Mouse (Mus musculus): Measurements from ENCODE around the gene Anapc4. TPM values are rescaled to one million over a fixed set of nuclear protein-coding genes. Genes with fewer than 3 reads are reported as not detected.

The Anapc4 gene
- polyA plus RNA-seq, 1 experiment from 2014 or later = 129 TPM

DNA sequence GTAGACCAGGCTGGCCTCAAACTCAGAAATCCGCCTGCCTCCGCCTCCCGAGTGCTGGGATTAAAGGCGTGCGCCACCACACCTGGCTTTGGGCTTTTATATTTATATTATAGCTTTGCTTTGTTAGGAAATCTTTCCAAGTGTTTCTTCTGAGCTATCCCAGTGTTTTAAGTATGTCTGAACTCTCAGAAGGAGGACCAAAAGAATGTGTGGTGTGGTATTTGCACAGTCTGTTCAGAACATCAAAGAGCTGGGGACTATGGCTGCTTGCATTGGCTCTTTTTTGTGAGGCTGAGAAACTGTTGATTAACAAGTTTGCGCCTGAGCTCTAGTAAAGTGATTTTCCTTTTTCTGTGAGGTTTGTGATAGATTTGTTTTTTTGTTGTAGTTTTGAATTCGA is 10.5 kb downstream of the Anapc4 start:
- DNase-seq (ENCODE audit: low spot score) (no peak), ATAC-seq (ENCODE audit: low FRiP score) (no peak)
- Histone ChIP-seq H3K9me3 (ENCODE audit: control insufficient read depth, low read length) (no peaks in the 10 kb centered on the region), H3K27ac (ENCODE audit: low read depth, low read length) (no peak overlapping the region), H3K4me2 (replicated peaks; ENCODE audit: low read depth, low read length) (no peak overlapping the region), H3K4me3 (ENCODE audit: low read depth, low read length) (no peak overlapping the region), H3K9ac (ENCODE audit: low read depth, low read length) (no peak overlapping the region), H3K4me1 (replicated peaks; ENCODE audit: control insufficient read depth, insufficient read depth, low read length) (no peaks in the 10 kb centered on the region), H3K36me3 (ENCODE audit: control insufficient read depth, insufficient read depth, low read length) (peaks cover 4% of the 10 kb centered on the region; the same call in 1 of the 2 replicates), H3K27me3 (ENCODE audit: control insufficient read depth, insufficient read depth, low read length) (no peaks in the 10 kb centered on the region)
- 94% methylated on average over 7 of the region's 7 CpGs for whole genome bisulfite sequencing

DNA sequence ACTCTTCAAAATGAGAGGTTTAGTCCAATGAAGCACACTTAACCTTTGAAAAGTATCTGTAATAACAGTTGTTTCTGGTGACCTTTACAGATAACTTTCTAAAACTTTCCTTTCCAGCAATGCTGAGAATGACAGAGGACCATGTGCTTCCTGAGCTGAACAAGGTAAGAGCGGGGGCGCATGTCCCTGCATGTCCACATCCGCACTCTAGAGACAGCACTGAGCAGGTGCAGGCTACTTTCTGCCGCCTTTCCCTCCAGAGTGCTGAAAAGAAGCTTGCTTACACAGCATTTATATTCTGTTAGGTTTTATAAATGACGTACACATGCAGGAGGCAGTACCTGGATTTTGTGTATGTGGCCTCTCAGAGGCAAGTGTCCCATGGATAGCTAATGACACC is 21.9 kb downstream of the Anapc4 start:
- Histone ChIP-seq H3K9me3 (ENCODE audit: control insufficient read depth, low read length) (no peaks in the 10 kb centered on the region), H3K4me1 (replicated peaks; ENCODE audit: control insufficient read depth, insufficient read depth, low read length) (no peaks in the 10 kb centered on the region), H3K4me3 (ENCODE audit: low read depth, low read length) (no peak overlapping the region), H3K36me3 (ENCODE audit: control insufficient read depth, insufficient read depth, low read length) (peaks cover 11% of the 10 kb centered on the region; the same call in 1 of the 2 replicates), H3K27ac (ENCODE audit: low read depth, low read length) (no peak overlapping the region), H3K9ac (ENCODE audit: low read depth, low read length) (no peak overlapping the region), H3K27me3 (ENCODE audit: control insufficient read depth, insufficient read depth, low read length) (no peaks in the 10 kb centered on the region), H3K4me2 (replicated peaks; ENCODE audit: low read depth, low read length) (no peak overlapping the region)
- ATAC-seq (ENCODE audit: low FRiP score) (no peak), DNase-seq (ENCODE audit: low spot score) (no peak)
- WGBS = 89% methylated on average over 5 of the region's 5 CpGs

GRCm38 (mm10) chr5:52864446-52864845 is 30.6 kb downstream of the Anapc4 start:
- no peak for DNase-seq (ENCODE audit: low spot score)
- Histone ChIP-seq H3K4me2 (replicated peaks; ENCODE audit: low read depth, low read length) (no peak overlapping the region), H3K36me3 (ENCODE audit: control insufficient read depth, insufficient read depth, low read length) (peaks cover 19% of the 10 kb centered on the region; the same call in 1 of the 2 replicates), H3K27ac (ENCODE audit: low read depth, low read length) (no peak overlapping the region), H3K9me3 (ENCODE audit: control insufficient read depth, low read length) (no peaks in the 10 kb centered on the region), H3K4me3 (ENCODE audit: low read depth, low read length) (no peak overlapping the region), H3K4me1 (replicated peaks; ENCODE audit: control insufficient read depth, insufficient read depth, low read length) (no peaks in the 10 kb centered on the region), H3K9ac (ENCODE audit: low read depth, low read length) (no peak overlapping the region), H3K27me3 (ENCODE audit: control insufficient read depth, insufficient read depth, low read length) (no peaks in the 10 kb centered on the region)
- WGBS = 89% methylated on average over 8 of the region's 8 CpGs
- no peak for ATAC-seq (ENCODE audit: low FRiP score)

GRCm38 (mm10) chr5:52865825-52866224 is 32.0 kb downstream of the Anapc4 start:
- H3K4me2 ChIP-seq (replicated peaks; ENCODE audit: low read depth, low read length) = no peak overlapping the region

DNA sequence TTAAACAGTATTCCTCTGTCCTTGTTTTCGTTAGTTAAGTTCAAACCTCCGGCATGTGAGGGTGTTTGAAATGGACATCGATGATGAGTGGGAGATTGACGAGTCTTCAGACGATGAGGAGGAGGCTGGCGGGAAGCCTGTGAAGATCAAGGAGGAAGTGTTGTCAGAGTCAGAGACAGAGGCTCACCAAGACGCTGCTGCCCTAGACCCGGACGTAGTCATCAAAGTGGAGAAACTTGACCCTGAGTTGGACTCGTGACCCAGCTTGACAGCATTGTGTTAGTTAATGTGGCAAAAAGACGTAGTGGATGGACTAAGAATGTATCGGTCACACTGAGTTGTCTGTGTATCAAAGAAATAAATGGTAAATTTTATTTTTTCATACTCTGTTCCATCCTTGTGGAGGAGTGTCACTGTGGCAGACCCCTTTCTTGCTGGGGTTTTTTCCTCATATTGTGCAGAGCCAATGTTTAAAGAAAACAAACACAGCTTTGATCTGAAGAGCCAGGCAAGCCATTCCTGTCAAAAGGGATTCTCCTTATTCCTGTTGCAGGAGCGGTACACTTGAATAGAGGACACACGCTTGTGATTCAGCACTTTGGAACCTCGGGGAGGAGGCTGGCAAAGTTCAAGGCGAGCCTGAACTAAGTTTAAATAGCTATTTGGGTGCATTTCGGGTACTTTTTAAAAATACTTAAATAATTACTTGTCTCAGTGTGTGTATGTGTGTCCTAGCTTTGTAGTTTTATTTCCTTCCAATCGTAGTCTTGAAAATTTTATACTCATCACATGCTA is 32.7 kb downstream of the Anapc4 start:
- Histone ChIP-seq H3K9ac (ENCODE audit: low read depth, low read length) (no peak overlapping the region), H3K36me3 (ENCODE audit: control insufficient read depth, insufficient read depth, low read length) (peaks cover 14% of the 10 kb centered on the region; the same call in 1 of the 2 replicates), H3K4me3 (ENCODE audit: low read depth, low read length) (no peak overlapping the region), H3K9me3 (ENCODE audit: control insufficient read depth, low read length) (no peaks in the 10 kb centered on the region), H3K27me3 (ENCODE audit: control insufficient read depth, insufficient read depth, low read length) (no peaks in the 10 kb centered on the region), H3K4me2 (replicated peaks; ENCODE audit: low read depth, low read length) (no peak overlapping the region), H3K4me1 (replicated peaks; ENCODE audit: control insufficient read depth, insufficient read depth, low read length) (no peaks in the 10 kb centered on the region), H3K27ac (ENCODE audit: low read depth, low read length) (no peak overlapping the region)
- no peak for ATAC-seq (ENCODE audit: low FRiP score)
- 85% methylated on average over 18 of the region's 18 CpGs for WGBS
- DNase-seq (ENCODE audit: low spot score) = no peak

More at GRCm38 (mm10) chr5:52865825-52866224, 32.0 kb downstream of the Anapc4 start:
- ATAC-seq (ENCODE audit: low FRiP score) = no peak
- no peak overlapping the region for H3K4me3 ChIP-seq (ENCODE audit: low read depth, low read length)
- H3K27ac ChIP-seq (ENCODE audit: low read depth, low read length) = no peak overlapping the region
- H3K9me3 ChIP-seq (ENCODE audit: control insufficient read depth, low read length) = no peaks in the 10 kb centered on the region
- no peak overlapping the region for H3K9ac ChIP-seq (ENCODE audit: low read depth, low read length)
- WGBS = 93% methylated on average over 9 of the region's 9 CpGs
- no peaks in the 10 kb centered on the region for H3K4me1 ChIP-seq (replicated peaks; ENCODE audit: control insufficient read depth, insufficient read depth, low read length)
- peaks cover 14% of the 10 kb centered on the region; the same call in 1 of the 2 replicates for H3K36me3 ChIP-seq (ENCODE audit: control insufficient read depth, insufficient read depth, low read length)
- H3K27me3 ChIP-seq (ENCODE audit: control insufficient read depth, insufficient read depth, low read length) = no peaks in the 10 kb centered on the region
- no peak for DNase-seq (ENCODE audit: low spot score)

GRCm38 (mm10) chr5:52868918-52869703 is 35.3 kb downstream of the Anapc4 start:
- H3K9me3 ChIP-seq (ENCODE audit: control insufficient read depth, low read length) = no peaks in the 10 kb centered on the region
- no peak overlapping the region for H3K4me3 ChIP-seq (ENCODE audit: low read depth, low read length)
- WGBS = 86% methylated on average over 12 of the region's 12 CpGs
- DNase-seq (ENCODE audit: low spot score) (no peak), ATAC-seq (ENCODE audit: low FRiP score) (0 out of 2 replicates have a peak, but pooled peaks have one; percentile 40)
- H3K4me1 ChIP-seq (replicated peaks; ENCODE audit: control insufficient read depth, insufficient read depth, low read length) = no peaks in the 10 kb centered on the region
- H3K9ac ChIP-seq (ENCODE audit: low read depth, low read length) = no peak overlapping the region
- peaks cover 9% of the 10 kb centered on the region; the same call in 1 of the 2 replicates for H3K36me3 ChIP-seq (ENCODE audit: control insufficient read depth, insufficient read depth, low read length)
- no peak overlapping the region for H3K27ac ChIP-seq (ENCODE audit: low read depth, low read length)
- H3K27me3 ChIP-seq (ENCODE audit: control insufficient read depth, insufficient read depth, low read length) = no peaks in the 10 kb centered on the region
- H3K4me2 ChIP-seq (replicated peaks; ENCODE audit: low read depth, low read length) = no peak overlapping the region

DNA sequence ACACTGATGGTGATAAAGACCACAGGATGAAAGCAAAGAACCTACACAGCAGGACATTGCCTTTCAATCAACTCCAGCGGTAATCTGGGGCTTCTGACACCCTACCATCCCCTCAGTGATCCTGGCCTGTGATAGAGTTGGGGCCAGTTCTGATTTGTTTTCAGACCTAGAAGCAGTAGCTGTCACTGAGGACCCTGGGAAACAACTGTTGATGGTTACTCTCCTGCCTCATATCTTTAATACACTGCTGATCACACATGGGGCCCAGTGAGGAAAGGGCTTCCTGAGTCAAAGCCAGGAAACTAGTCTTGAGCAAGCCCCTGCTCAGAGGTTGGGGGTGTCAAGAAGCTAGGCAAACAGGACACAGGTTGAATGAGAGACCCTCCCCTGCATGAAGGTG is 37.6 kb downstream of the Anapc4 start:
- Histone ChIP-seq H3K27me3 (ENCODE audit: control insufficient read depth, insufficient read depth, low read length) (no peaks in the 10 kb centered on the region), H3K9me3 (ENCODE audit: control insufficient read depth, low read length) (no peaks in the 10 kb centered on the region), H3K4me2 (replicated peaks; ENCODE audit: low read depth, low read length) (no peak overlapping the region), H3K4me3 (ENCODE audit: low read depth, low read length) (no peak overlapping the region), H3K9ac (ENCODE audit: low read depth, low read length) (no peak overlapping the region), H3K4me1 (replicated peaks; ENCODE audit: control insufficient read depth, insufficient read depth, low read length) (no peaks in the 10 kb centered on the region), H3K27ac (ENCODE audit: low read depth, low read length) (no peak overlapping the region), H3K36me3 (ENCODE audit: control insufficient read depth, insufficient read depth, low read length) (peaks cover 6% of the 10 kb centered on the region; the same call in 1 of the 2 replicates)
- WGBS = 10% methylated on average over 1 of the region's 1 CpGs
- DNase-seq (ENCODE audit: low spot score) = no peak
- ATAC-seq (ENCODE audit: low FRiP score) = no peak

GRCm38 (mm10) chr5:52871986-52872385 is 38.2 kb downstream of the Anapc4 start:
- no peak for DNase-seq (ENCODE audit: low spot score)
- WGBS = 96% methylated on average over 13 of the region's 13 CpGs

More at GRCm38 (mm10) chr5:52871986-52872385, 38.2 kb downstream of the Anapc4 start:
- Histone ChIP-seq H3K9me3 (ENCODE audit: control insufficient read depth, low read length) (no peaks in the 10 kb centered on the region), H3K36me3 (ENCODE audit: control insufficient read depth, insufficient read depth, low read length) (0 out of 2 replicates have a peak, but pooled peaks cover 6% of the 10 kb centered on the region), H3K4me1 (replicated peaks; ENCODE audit: control insufficient read depth, insufficient read depth, low read length) (no peaks in the 10 kb centered on the region), H3K4me3 (ENCODE audit: low read depth, low read length) (no peak overlapping the region), H3K27ac (ENCODE audit: low read depth, low read length) (no peak overlapping the region), H3K9ac (ENCODE audit: low read depth, low read length) (no peak overlapping the region), H3K4me2 (replicated peaks; ENCODE audit: low read depth, low read length) (no peak overlapping the region), H3K27me3 (ENCODE audit: control insufficient read depth, insufficient read depth, low read length) (no peaks in the 10 kb centered on the region)
- no peak for ATAC-seq (ENCODE audit: low FRiP score)
